Mouse (Mus musculus) duodenum, adult 2 months (tissue): ENCODE data around the gene 3830406C13Rik. TPM values are rescaled to one million over a fixed set of nuclear protein-coding genes. Genes with fewer than 3 reads are reported as not detected.

Experiments
- polyA plus RNA-seq: library from polyadenylated mRNA; depleted of rRNA; stranded (reverse); fragments of >200 nt; gene quantifications from 2 replicates; pipeline ENCODE4 v1.2.3, GENCODE M21; 2012; ENCODE audit warnings: low replicate concordance; rRNA removed

The 3830406C13Rik gene
- 0.44 and 0.52 TPM in 2 replicates for polyA plus RNA-seq

GRCm38 (mm10) chr14:12284141-12284912 lies at the start of gene 3830406C13Rik:
3830406C13Rik (plus strand) TSS chr14:12284173.

GRCm38 (mm10) chr14:12283641-12284040 lies 332 bp upstream of the 3830406C13Rik start, which contains the start of gene Gm49355:
Gm49355 (plus strand) TSS chr14:12283976.

GRCm38 (mm10) chr14:12348089-12348488 lies 64.1 kb downstream of the 3830406C13Rik start, which contains the start of gene Fezf2:
Fezf2 (minus strand) TSS chr14:12348189.

Other genes starting within 250 kb of the 3830406C13Rik start
- 0.04 TPM in 1 of 2 replicates, not detected in the other for gene Gm49355, start 197 bp upstream of the 3830406C13Rik start, polyA plus RNA-seq
- not detected in 2 replicates for gene Fezf2, start 64.0 kb downstream of the 3830406C13Rik start, polyA plus RNA-seq